In genomic region chr8:124739268-124739667, GRCm38 (mm10) we compare ENCODE assay signal across 8 mouse cellular contexts. TPM values are rescaled to one million over a fixed set of nuclear protein-coding genes. Genes with fewer than 3 reads are reported as not detected.
DNase-seq lines count a peak whose midpoint lies in the region; ATAC-seq and TF ChIP-seq lines count a peak whose summit lies in the region.

No protein-coding gene starts in this region.

- no peak for TF ChIP-seq EP300 in CH12.LX (IDR thresholded peaks at IDR 0.05; ENCODE audit: low read length)
- no peak for TF ChIP-seq EP300 in lung, postnatal 0 days (IDR thresholded peaks at IDR 0.05)

- no peaks in the 10 kb centered on the region for H3K79me2 ChIP-seq in CH12.LX (replicated peaks; ENCODE audit: control insufficient read depth, extremely low read depth, insufficient read depth, poor library complexity, severe bottlenecking)

- TF ChIP-seq CTCF in CH12.LX (conservative IDR thresholded peaks at IDR 0.05 in 1 of 2, IDR thresholded peaks at IDR 0.05 in 1 of 2; ENCODE audit: low read depth in 2 of 2, low read length in 2 of 2), result peak; percentile 78 to 91
- peak; percentile 70; the same call in 1 of the 2 replicates for TF ChIP-seq CTCF in brain, embryonic 14.5 days (IDR thresholded peaks at IDR 0.05; ENCODE audit: borderline replicate concordance, extremely low read depth, insufficient read depth, insufficient read length)
- peak; percentile 74 for TF ChIP-seq CTCF in lung, postnatal 0 days (IDR thresholded peaks at IDR 0.05)

- H3K9me3 ChIP-seq in kidney, embryonic 16.5 days (ENCODE audit: low read length), result no peaks in the 10 kb centered on the region
- no peaks in the 10 kb centered on the region for H3K9me3 ChIP-seq in CH12.LX (replicated peaks; ENCODE audit: low read length)
- H3K9me3 ChIP-seq in lung, postnatal 0 days (ENCODE audit: low read length), result no peaks in the 10 kb centered on the region

- TF ChIP-seq POLR2A in CH12.LX (IDR thresholded peaks at IDR 0.05; ENCODE audit: low read depth, low read length), result no peak
- no peak for TF ChIP-seq POLR2A in brain, embryonic 14.5 days (IDR thresholded peaks at IDR 0.05; ENCODE audit: borderline replicate concordance, extremely low read depth, insufficient read depth, insufficient read length, poor library complexity, severe bottlenecking)

- WGBS in kidney, embryonic 16.5 days, result 78% methylated on average over 1 of the region's 1 CpGs
- 57% methylated on average over 1 of the region's 1 CpGs for WGBS in lung, postnatal 0 days

- DNase-seq in kidney, adult 11 months, result peak; percentile 21
- peak; percentile 55 for DNase-seq in CH12.LX (ENCODE audit: extremely low read depth)
- peak; percentile 66 for DNase-seq in brain, embryonic 14.5 days (ENCODE audit: low read depth)
- peak; percentile 56 for DNase-seq in lung, postnatal 0 days (ENCODE audit: low spot score)
- DNase-seq in left cerebral cortex, postnatal 14 days (ENCODE audit: low spot score in 2 of 2), result no peak
- DNase-seq in heart, adult 8-10 months (ENCODE audit: low spot score), result no peak
- DNase-seq in spleen, postnatal 36 days (ENCODE audit: low spot score in 2 of 2), result no peak

- in situ Hi-C loops in CH12.LX (cut with MboI; ENCODE audit: low pct_ligation_motif_present, low pct_unique_long_range_greater_than_20kb, low sequenced_read_pairs), result no loop called here

- no peaks in the 10 kb centered on the region for H3K27me3 ChIP-seq in kidney, embryonic 16.5 days (ENCODE audit: insufficient read depth, low read length)
- no peaks in the 10 kb centered on the region for H3K27me3 ChIP-seq in CH12.LX (replicated peaks)
- H3K27me3 ChIP-seq in lung, postnatal 0 days (replicated peaks; ENCODE audit: insufficient read depth, low read length), result no peaks in the 10 kb centered on the region

- H3K27ac ChIP-seq in kidney, embryonic 16.5 days (ENCODE audit: low read length), result no peak overlapping the region
- no peak overlapping the region for H3K27ac ChIP-seq in CH12.LX (ENCODE audit: insufficient read depth, low read depth)
- no peak overlapping the region for H3K27ac ChIP-seq in lung, postnatal 0 days (ENCODE audit: low read length)

- dilution Hi-C loops in CH12.LX (cut with MboI; ENCODE audit: extremely low pct_ligation_motif_present, extremely low pct_unique_long_range_greater_than_20kb, low sequenced_read_pairs), result no loop called here

- ATAC-seq in kidney, embryonic 16.5 days (ENCODE audit: low FRiP score, low TSS enrichment), result no peak
- no peak for ATAC-seq in lung, postnatal 0 days

- H3K4me1 ChIP-seq in kidney, embryonic 16.5 days (ENCODE audit: insufficient read depth, low read length), result no peaks in the 10 kb centered on the region
- H3K4me1 ChIP-seq in CH12.LX (ENCODE audit: control insufficient read depth in 1 of 2, insufficient read depth in 2 of 2), result peaks cover 10 to 20% of the 10 kb centered on the region in 2 experiments
- no peaks in the 10 kb centered on the region for H3K4me1 ChIP-seq in lung, postnatal 0 days (ENCODE audit: insufficient read depth, low read depth, low read length)

- peak; percentile 86 for TF ChIP-seq RAD21 in CH12.LX (IDR thresholded peaks at IDR 0.05; ENCODE audit: low read depth, low read length)

- peaks cover 31% of the 10 kb centered on the region for H3K36me3 ChIP-seq in kidney, embryonic 16.5 days (ENCODE audit: insufficient read depth, low read length)
- H3K36me3 ChIP-seq in CH12.LX (replicated peaks in 1 of 2; ENCODE audit: control insufficient read depth in 1 of 2, insufficient read depth in 1 of 2, low read length in 1 of 2), result peaks cover 32 to 85% of the 10 kb centered on the region in 2 experiments
- no peaks in the 10 kb centered on the region for H3K36me3 ChIP-seq in lung, postnatal 0 days (ENCODE audit: insufficient read depth, low read length)

- intact Hi-C loops in left cerebral cortex, postnatal 14 days (cut with DNase I), result no loop called here

- no peak overlapping the region for H3K4me2 ChIP-seq in kidney, embryonic 16.5 days (replicated peaks; ENCODE audit: low read depth, low read length)
- H3K4me2 ChIP-seq in CH12.LX (ENCODE audit: insufficient read depth, low read depth, poor library complexity, severe bottlenecking), result no peak overlapping the region
- H3K4me2 ChIP-seq in lung, postnatal 0 days (replicated peaks; ENCODE audit: low read depth, low read length), result no peak overlapping the region

- no peak overlapping the region for H3K4me3 ChIP-seq in kidney, embryonic 16.5 days (ENCODE audit: low read length)
- no peak overlapping the region for H3K4me3 ChIP-seq in CH12.LX (replicated peaks in 1 of 3; ENCODE audit: low read depth in 2 of 3, low read length in 2 of 3, poor library complexity in 1 of 3)
- H3K4me3 ChIP-seq in lung, postnatal 0 days (ENCODE audit: low read depth, low read length), result no peak overlapping the region

- no peak overlapping the region for H3K9ac ChIP-seq in kidney, embryonic 16.5 days (replicated peaks; ENCODE audit: low read length)
- no peak overlapping the region for H3K9ac ChIP-seq in CH12.LX (ENCODE audit: insufficient read depth, low read depth)
- H3K9ac ChIP-seq in lung, postnatal 0 days (replicated peaks; ENCODE audit: low read depth), result no peak overlapping the region

TF ChIP-seq in CH12.LX, 34 proteins besides CTCF, POLR2A, EP300 and RAD21:
- no peak for TF ChIP-seq TBP (conservative IDR thresholded peaks at IDR 0.05; ENCODE audit: low read depth, low read length)
- TF ChIP-seq ZC3H11A (IDR thresholded peaks at IDR 0.05; ENCODE audit: low read depth, low read length), result peak; percentile 60; the same call in 1 of the 2 replicates
- peak; percentile 85 for TF ChIP-seq SMC3 (IDR thresholded peaks at IDR 0.05; ENCODE audit: low read depth, low read length)
- TF ChIP-seq BHLHE40 (IDR thresholded peaks at IDR 0.05; ENCODE audit: low read depth, low read length), result no peak
- no peak for TF ChIP-seq IRF4 (IDR thresholded peaks at IDR 0.05; ENCODE audit: low read depth, low read length)
- no peak for TF ChIP-seq SIN3A (IDR thresholded peaks at IDR 0.05; ENCODE audit: low read length)
- TF ChIP-seq MYC (IDR thresholded peaks at IDR 0.05; ENCODE audit: low read depth, low read length), result 0 out of 2 replicates have a peak, but pooled peaks have one; percentile 12

RNA-seq across cellular contexts. Expression of gene Fam89a, which starts 12.4 kb away (rescaled TPM):
- 3.4 and 4.0 TPM in 2 replicates for polyA plus RNA-seq in kidney, embryonic 16.5 days (2015; fragmentation: Nextera tagmentation; extraction: Ambion mirVana)
- total RNA-seq in CH12.LX (2012; rRNA removed), result 4.5 and 4.8 TPM in 2 replicates
- total RNA-seq in CH12.LX (2014; rRNA removed), result 2.2 and 2.5 TPM in 2 replicates
- 3.7 and 4.9 TPM in 2 replicates for polyA plus RNA-seq in CH12.LX (2012; ENCODE audit: insufficient read length, low read depth)
- polyA plus RNA-seq in brain, embryonic 14.5 days (2012; rRNA removed), result 0.49 and 0.64 TPM in 2 replicates
- polyA plus RNA-seq in lung, postnatal 0 days (2015; fragmentation: Nextera tagmentation; extraction: Ambion mirVana), result 3.0 and 3.9 TPM in 2 replicates
- total RNA-seq in left cerebral cortex, postnatal 14 days (2021), result under 1 TPM; 0.34 to 0.62 TPM
- 1 to 10 TPM in 3 of 4 experiments, under 1 TPM in 1; 0.72 to 1.5 (median 1.4) TPM for total RNA-seq in heart, adult 8-10 months (2022)

RNA-seq across cellular contexts. Expression of gene Arv1, which starts 17.3 kb away (rescaled TPM):
- polyA plus RNA-seq in kidney, embryonic 16.5 days (2015; fragmentation: Nextera tagmentation; extraction: Ambion mirVana), result 23.8 and 27.2 TPM in 2 replicates
- total RNA-seq in CH12.LX (2012; rRNA removed) (9.7 and 11.5 TPM in 2 replicates), CH12.LX (2014; rRNA removed) (11.4 and 11.9 TPM in 2 replicates)
- 18.8 and 22.0 TPM in 2 replicates for polyA plus RNA-seq in CH12.LX (2012; ENCODE audit: insufficient read length, low read depth)
- polyA plus RNA-seq in brain, embryonic 14.5 days (2012; rRNA removed), result 45.7 and 53.7 TPM in 2 replicates
- 14.6 and 15.0 TPM in 2 replicates for polyA plus RNA-seq in lung, postnatal 0 days (2015; fragmentation: Nextera tagmentation; extraction: Ambion mirVana)
- total RNA-seq in left cerebral cortex, postnatal 14 days (2021), result 10 to 100 TPM; 11.0 to 14.8 TPM
- total RNA-seq in heart, adult 8-10 months (2022), result 1 to 10 TPM; 3.6 to 6.0 (median 3.9) TPM

RNA-seq across cellular contexts. Expression of gene Ttc13, which starts 17.5 kb away (rescaled TPM):
- polyA plus RNA-seq in kidney, embryonic 16.5 days (2015; fragmentation: Nextera tagmentation; extraction: Ambion mirVana), result 43.5 and 49.9 TPM in 2 replicates
- total RNA-seq in CH12.LX (2012; rRNA removed) (33.6 and 36.6 TPM in 2 replicates), CH12.LX (2014; rRNA removed) (33.5 and 35.8 TPM in 2 replicates)
- polyA plus RNA-seq in CH12.LX (2012; ENCODE audit: insufficient read length, low read depth), result 26.3 and 30.8 TPM in 2 replicates
- 56.3 and 57.0 TPM in 2 replicates for polyA plus RNA-seq in brain, embryonic 14.5 days (2012; rRNA removed)
- 24.0 and 30.7 TPM in 2 replicates for polyA plus RNA-seq in lung, postnatal 0 days (2015; fragmentation: Nextera tagmentation; extraction: Ambion mirVana)
- 10 to 100 TPM; 50.6 TPM for total RNA-seq in left cerebral cortex, postnatal 14 days (2021)
- total RNA-seq in heart, adult 8-10 months (2022), result 10 to 100 TPM; 13.4 to 18.6 (median 14.7) TPM

RNA-seq across cellular contexts. Expression of gene Trim67, which starts 53.6 kb away (rescaled TPM):
- polyA plus RNA-seq in kidney, embryonic 16.5 days (2015; fragmentation: Nextera tagmentation; extraction: Ambion mirVana), result 0.05 and 0.09 TPM in 2 replicates
- 0.04 and 0.08 TPM in 2 replicates for total RNA-seq in CH12.LX (2012; rRNA removed)
- total RNA-seq in CH12.LX (2014; rRNA removed), result not detected in 2 replicates
- 0.04 TPM in 1 of 2 replicates, not detected in the other for polyA plus RNA-seq in CH12.LX (2012; ENCODE audit: insufficient read length, low read depth)
- polyA plus RNA-seq in brain, embryonic 14.5 days (2012; rRNA removed), result 41.7 and 81.6 TPM in 2 replicates
- 1.5 and 1.7 TPM in 2 replicates for polyA plus RNA-seq in lung, postnatal 0 days (2015; fragmentation: Nextera tagmentation; extraction: Ambion mirVana)
- 1 to 10 TPM; 5.1 to 5.8 TPM for total RNA-seq in left cerebral cortex, postnatal 14 days (2021)
- under 1 TPM; 0.22 to 0.82 (median 0.50) TPM for total RNA-seq in heart, adult 8-10 months (2022)

Comparison
In these comparisons a context has a peak if more than half of its experiments do, and no peak if none do; other contexts are left out.
1. DNase-seq: peak in kidney, adult 11 months (single experiment), CH12.LX (single experiment), brain, embryonic 14.5 days (single experiment) and lung, postnatal 0 days (single experiment); none in left cerebral cortex, postnatal 14 days (0 of 2), heart, adult 8-10 months (single experiment) and spleen, postnatal 36 days (0 of 2).
2. Peak in every context shown above with its lines, with median percentiles within 50 percentile points of each other: CTCF ChIP-seq.